Mouse (Mus musculus) neural tube, embryonic 10.5 days (tissue): ENCODE data around the gene Nelfa.
"Not testable (repeated sequence)": the region's sequence is repeated elsewhere in the genome, so short reads cannot be mapped to it uniquely, and the experiment has no call there.

ENCODE experiments used
- DNase-seq: peaks from one replicate; pipeline ENCODE4 v3.0.0-alpha.2; 2017; ENCODE audit warnings: low spot score; ENCODE audit errors: extremely low spot score

The Nelfa gene

GRCm38 (mm10) chr5:33936120-33936707, at the start of gene Nelfa:
Gene Nelfa (minus strand): TSS chr5:33936413.
- peak; percentile 97 for DNase-seq

- DNase-seq: peak; percentile 95
These were observed 47.3 kb upstream of the Nelfa start, which contains the start of gene Gm1673 for GRCm38 (mm10) chr5:33983309-33984121. Gene Gm1673 (plus strand): TSS chr5:33983433.

- DNase-seq: peak; percentile 28
These were observed 46.6 kb upstream of the Nelfa start for GRCm38 (mm10) chr5:33982731-33983259.

GRCm38 (mm10) chr5:33976267-33976666, 40.1 kb upstream of the Nelfa start:
- no peak for DNase-seq

- DNase-seq: no peak
These were observed 38.5 kb upstream of the Nelfa start for GRCm38 (mm10) chr5:33974736-33975135.

- DNase-seq: no peak
These were observed 23.2 kb upstream of the Nelfa start for GRCm38 (mm10) chr5:33959382-33959781.

GRCm38 (mm10) chr5:33955868-33956267, 19.7 kb upstream of the Nelfa start:
- DNase-seq: no peak

GRCm38 (mm10) chr5:33954354-33954753, 18.1 kb upstream of the Nelfa start:
- peak; percentile 58 for DNase-seq

GRCm38 (mm10) chr5:33953471-33954185, 17.4 kb upstream of the Nelfa start:
- no peak for DNase-seq

- DNase-seq: no peak
These were observed 12.1 kb upstream of the Nelfa start for GRCm38 (mm10) chr5:33948314-33948713.

GRCm38 (mm10) chr5:33947035-33947434, 10.8 kb upstream of the Nelfa start:
- DNase-seq: not testable (repeated sequence)

- no peak for DNase-seq
These were observed 2.2 kb upstream of the Nelfa start for GRCm38 (mm10) chr5:33938448-33938847.

GRCm38 (mm10) chr5:33937230-33937629, 1.0 kb upstream of the Nelfa start:
- DNase-seq: no peak

- no peak for DNase-seq
These were observed 507 bp downstream of the Nelfa start for GRCm38 (mm10) chr5:33935700-33936111.

- no peak for DNase-seq
These were observed 1.3 kb downstream of the Nelfa start for GRCm38 (mm10) chr5:33934877-33935276.

- DNase-seq: no peak
These were observed 2.1 kb downstream of the Nelfa start for GRCm38 (mm10) chr5:33934081-33934480.

GRCm38 (mm10) chr5:33932413-33932812, 3.8 kb downstream of the Nelfa start:
- DNase-seq: no peak

- no peak for DNase-seq
These were observed 10.0 kb downstream of the Nelfa start for GRCm38 (mm10) chr5:33926170-33926569.

GRCm38 (mm10) chr5:33922566-33922965, 13.6 kb downstream of the Nelfa start:
- DNase-seq: no peak

GRCm38 (mm10) chr5:33921486-33922235, 14.6 kb downstream of the Nelfa start:
- no peak for DNase-seq

- no peak for DNase-seq
These were observed 15.3 kb downstream of the Nelfa start for GRCm38 (mm10) chr5:33920924-33921323.
